ENCODE assay signal across 25 mouse cellular contexts in the genomic region with DNA sequence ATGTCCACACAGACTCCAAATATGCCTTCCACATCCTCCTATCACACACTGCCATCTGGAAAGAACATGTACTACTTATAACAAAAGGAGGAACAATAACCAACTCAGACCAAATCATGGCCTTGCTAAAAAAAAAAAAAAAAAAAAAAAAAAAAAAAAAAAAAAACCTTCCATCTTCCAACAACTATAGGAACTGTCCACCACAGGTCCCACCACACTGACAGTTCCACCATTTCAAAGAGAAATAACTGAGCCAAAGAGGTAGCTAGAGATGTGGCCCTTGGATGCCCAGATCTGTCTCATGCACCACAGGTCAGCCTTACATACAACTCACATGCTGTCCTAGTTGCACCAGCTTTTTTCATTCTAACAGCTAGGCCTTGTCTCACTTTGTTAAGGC.
"Had no signal": no experiment of that assay in that cellular context is flagged by ENCODE, and none has a peak within 500 bp of the region (broad histone marks: within the 10 kb centered on the region; RNA-seq: fewer than 3 reads in every experiment).

No protein-coding gene starts in this region.

- H3K36me3 ChIP-seq: heart, embryonic 10.5 days; heart, embryonic 12.5 days; hindbrain, embryonic 10.5 days; hindbrain, embryonic 12.5 days; intestine, embryonic 15.5 days; kidney, embryonic 15.5 days; limb, embryonic 13.5 days; limb, embryonic 15.5 days; liver, embryonic 12.5 days had no signal

- DNase-seq: gastrocnemius, adult 2 months; gastrocnemius, postnatal 10 days; gastrocnemius, postnatal 25 days; heart, adult 18-20 months; heart, postnatal 10 days; heart, postnatal 4 days; kidney, adult 2 months; kidney, adult 9 months; kidney, postnatal 14 days; kidney, postnatal 36 days; layer of hippocampus, adult 9-11 months; layer of hippocampus, postnatal 36 days; left cerebral cortex, postnatal 4 days had no signal

- H3K27me3 ChIP-seq: heart, embryonic 12.5 days; hindbrain, embryonic 12.5 days; intestine, embryonic 15.5 days; kidney, embryonic 15.5 days; limb, embryonic 13.5 days; limb, embryonic 15.5 days had no signal

- H3K9ac ChIP-seq: heart, embryonic 12.5 days; hindbrain, embryonic 12.5 days; hindbrain, embryonic 14.5 days; intestine, embryonic 15.5 days; kidney, embryonic 15.5 days; limb, embryonic 13.5 days; limb, embryonic 15.5 days; liver, embryonic 12.5 days; liver, embryonic 14.5 days had no signal

- H3K9me3 ChIP-seq: heart, embryonic 10.5 days; hindbrain, embryonic 12.5 days; intestine, embryonic 15.5 days; kidney, embryonic 15.5 days; limb, embryonic 15.5 days; liver, embryonic 12.5 days had no signal

- H3K4me3 ChIP-seq: gastrocnemius, adult 2 months; heart, embryonic 10.5 days; heart, embryonic 12.5 days; hindbrain, embryonic 10.5 days; hindbrain, embryonic 12.5 days; intestine, embryonic 15.5 days; kidney, embryonic 15.5 days; limb, embryonic 13.5 days; limb, embryonic 15.5 days; liver, embryonic 12.5 days had no signal

- H3K27ac ChIP-seq: gastrocnemius, adult 2 months; heart, embryonic 10.5 days; hindbrain, embryonic 10.5 days; hindbrain, embryonic 12.5 days; hindbrain, embryonic 14.5 days; intestine, embryonic 15.5 days; kidney, embryonic 15.5 days; kidney, postnatal 0 days; limb, embryonic 13.5 days; limb, embryonic 15.5 days; liver, embryonic 12.5 days; liver, embryonic 14.5 days had no signal
